Mouse (Mus musculus): ENCODE results near the gene Pgbd5. TPM values are rescaled to one million over a fixed set of nuclear protein-coding genes. Genes with fewer than 3 reads are reported as not detected.

Pgbd5 gene
- polyA plus RNA-seq, 1 experiment, result 184 TPM

DNA sequence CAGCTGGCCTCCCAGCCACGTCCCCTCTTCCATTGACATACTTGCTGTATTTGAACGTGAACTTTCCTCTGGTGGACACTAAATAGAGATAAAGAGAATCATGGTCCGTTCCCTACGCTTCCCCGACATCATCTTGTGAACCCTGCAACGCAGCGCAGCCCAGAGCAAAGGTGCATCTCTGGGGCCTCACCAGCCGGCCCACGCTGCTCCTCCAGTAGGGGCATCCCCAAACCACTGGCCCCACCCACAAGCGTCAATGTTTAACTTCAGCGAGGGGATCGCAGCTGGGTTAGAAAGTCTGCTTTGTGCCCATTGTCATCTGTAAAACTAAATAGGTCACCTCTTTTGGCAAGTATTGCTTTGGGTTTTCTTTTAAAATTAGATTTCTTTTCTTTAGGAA is 95.5 kb downstream of the Pgbd5 start:
- no peak overlapping the region for H3K27ac ChIP-seq (ENCODE audit: insufficient read depth, low read length)
- H3K4me1 ChIP-seq (ENCODE audit: control insufficient read depth, insufficient read depth, low read length), result no peaks in the 10 kb centered on the region
- no peak overlapping the region for H3K4me3 ChIP-seq (ENCODE audit: insufficient read depth, low read length)
- TF ChIP-seq CTCF (IDR thresholded peaks at IDR 0.05; ENCODE audit: extremely low read depth, insufficient read depth, low read length) (no peak), POLR2A (IDR thresholded peaks at IDR 0.05; ENCODE audit: extremely low read depth, insufficient read depth, low read length) (no peak)

DNA sequence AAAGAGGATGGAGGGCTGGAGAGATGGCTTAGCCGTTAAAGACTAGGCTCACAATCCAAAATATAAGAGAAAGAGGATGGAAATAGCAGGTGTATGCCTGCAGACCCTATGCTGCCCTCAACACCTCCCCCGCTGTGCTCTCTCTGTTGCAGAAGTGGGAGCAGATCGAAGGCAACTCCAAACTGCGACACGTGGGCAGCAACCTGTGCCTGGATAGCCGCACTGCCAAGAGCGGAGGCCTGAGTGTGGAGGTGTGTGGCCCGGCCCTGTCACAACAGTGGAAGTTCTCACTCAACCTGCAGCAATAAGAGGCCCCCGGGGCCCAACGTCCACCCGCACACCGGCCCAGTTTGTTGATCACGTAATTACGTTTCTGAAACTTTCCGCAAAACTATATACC is 96.3 kb downstream of the Pgbd5 start:
- Histone ChIP-seq H3K4me1 (ENCODE audit: control insufficient read depth, insufficient read depth, low read length) (no peaks in the 10 kb centered on the region), H3K4me3 (ENCODE audit: insufficient read depth, low read length) (no peak overlapping the region), H3K27ac (ENCODE audit: insufficient read depth, low read length) (no peak overlapping the region)
- no peak for TF ChIP-seq POLR2A (IDR thresholded peaks at IDR 0.05; ENCODE audit: extremely low read depth, insufficient read depth, low read length)
- TF ChIP-seq CTCF (IDR thresholded peaks at IDR 0.05; ENCODE audit: extremely low read depth, insufficient read depth, low read length), result no peak

DNA sequence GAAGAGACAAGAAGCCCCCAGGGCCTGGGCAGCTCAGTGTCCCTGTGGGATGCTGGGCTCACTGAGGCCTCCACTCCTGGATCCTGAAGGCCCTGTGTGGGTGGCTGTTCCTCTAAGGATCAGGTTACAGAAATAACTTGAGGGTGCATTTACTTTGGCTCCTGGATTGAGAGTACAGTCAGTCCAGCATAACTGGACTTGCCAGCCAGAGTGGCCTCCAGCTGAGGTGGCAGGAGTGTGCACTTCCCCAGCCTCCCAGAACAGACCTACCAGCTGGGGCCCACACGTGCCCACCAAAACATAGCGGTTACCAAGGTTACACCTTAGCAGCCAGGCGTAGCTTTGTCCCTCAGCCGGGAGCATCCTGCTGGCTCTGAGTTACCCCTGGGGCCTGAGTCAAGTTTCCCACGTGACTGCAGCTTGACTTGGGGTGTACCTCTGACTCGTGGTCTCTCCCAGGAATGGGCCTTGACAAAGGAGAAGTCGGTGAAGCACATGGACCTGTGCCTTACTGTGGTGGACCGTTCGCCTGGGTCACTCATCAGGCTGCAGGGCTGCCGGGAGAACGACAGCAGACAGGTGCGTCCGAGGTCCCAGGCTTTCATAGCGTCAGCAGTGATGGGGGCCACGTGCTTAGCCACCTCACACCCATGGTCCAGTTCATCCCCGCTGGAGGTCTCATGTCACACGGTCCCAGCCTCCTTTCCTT is 98.9 kb downstream of the Pgbd5 start:
- H3K27ac ChIP-seq (ENCODE audit: insufficient read depth, low read length), result no peak overlapping the region
- no peaks in the 10 kb centered on the region for H3K4me1 ChIP-seq (ENCODE audit: control insufficient read depth, insufficient read depth, low read length)
- H3K4me3 ChIP-seq (ENCODE audit: insufficient read depth, low read length), result no peak overlapping the region
- TF ChIP-seq CTCF (IDR thresholded peaks at IDR 0.05; ENCODE audit: extremely low read depth, insufficient read depth, low read length), result no peak
- TF ChIP-seq POLR2A (IDR thresholded peaks at IDR 0.05; ENCODE audit: extremely low read depth, insufficient read depth, low read length), result no peak

DNA sequence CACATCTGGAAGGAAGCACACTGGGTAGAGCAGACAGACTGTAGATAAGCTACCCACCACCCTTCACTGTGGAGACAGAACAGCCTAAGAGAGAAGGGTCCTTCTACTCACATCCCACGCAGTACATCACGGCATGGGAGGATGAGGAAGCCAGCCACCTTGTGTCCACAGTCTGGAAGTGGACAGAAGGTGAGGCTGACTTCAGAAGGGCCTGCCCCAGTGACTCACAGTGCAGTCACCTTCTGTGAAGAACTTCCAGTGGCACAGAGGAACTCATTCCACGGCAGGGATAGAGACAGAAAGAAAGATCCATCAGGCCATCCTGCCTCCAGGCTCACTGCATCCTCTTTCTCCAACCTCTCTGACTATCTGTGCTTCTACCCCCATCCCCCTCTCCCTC is 99.7 kb downstream of the Pgbd5 start:
- no peak overlapping the region for H3K4me3 ChIP-seq (ENCODE audit: insufficient read depth, low read length)
- H3K4me1 ChIP-seq (ENCODE audit: control insufficient read depth, insufficient read depth, low read length), result no peaks in the 10 kb centered on the region
- TF ChIP-seq POLR2A (IDR thresholded peaks at IDR 0.05; ENCODE audit: extremely low read depth, insufficient read depth, low read length) (no peak), CTCF (IDR thresholded peaks at IDR 0.05; ENCODE audit: extremely low read depth, insufficient read depth, low read length) (no peak)
- H3K27ac ChIP-seq (ENCODE audit: insufficient read depth, low read length), result no peak overlapping the region

DNA sequence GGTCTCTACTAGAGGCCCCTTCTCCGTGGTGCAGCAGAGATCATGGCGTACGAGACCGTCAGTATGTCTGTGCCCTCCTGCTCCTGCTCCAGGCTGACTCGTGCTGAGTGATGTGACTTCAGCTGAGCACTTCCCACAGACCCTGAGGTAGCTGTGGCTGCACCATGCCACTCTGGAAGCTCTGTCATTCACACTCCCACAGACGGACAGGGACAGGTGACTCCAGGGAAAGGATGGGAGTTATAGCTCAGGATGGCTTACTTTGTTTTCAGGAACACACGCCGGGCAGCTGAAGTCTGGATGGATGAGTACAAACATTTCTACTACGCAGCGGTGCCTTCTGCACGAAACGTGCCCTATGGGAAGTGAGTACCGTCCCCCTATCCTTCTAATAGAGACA is 103.2 kb downstream of the Pgbd5 start:
- no peak for TF ChIP-seq POLR2A (IDR thresholded peaks at IDR 0.05; ENCODE audit: extremely low read depth, insufficient read depth, low read length)
- TF ChIP-seq CTCF (IDR thresholded peaks at IDR 0.05; ENCODE audit: extremely low read depth, insufficient read depth, low read length), result no peak
- Histone ChIP-seq H3K4me3 (ENCODE audit: insufficient read depth, low read length) (no peak overlapping the region), H3K27ac (ENCODE audit: insufficient read depth, low read length) (no peak overlapping the region), H3K4me1 (ENCODE audit: control insufficient read depth, insufficient read depth, low read length) (no peaks in the 10 kb centered on the region)

DNA sequence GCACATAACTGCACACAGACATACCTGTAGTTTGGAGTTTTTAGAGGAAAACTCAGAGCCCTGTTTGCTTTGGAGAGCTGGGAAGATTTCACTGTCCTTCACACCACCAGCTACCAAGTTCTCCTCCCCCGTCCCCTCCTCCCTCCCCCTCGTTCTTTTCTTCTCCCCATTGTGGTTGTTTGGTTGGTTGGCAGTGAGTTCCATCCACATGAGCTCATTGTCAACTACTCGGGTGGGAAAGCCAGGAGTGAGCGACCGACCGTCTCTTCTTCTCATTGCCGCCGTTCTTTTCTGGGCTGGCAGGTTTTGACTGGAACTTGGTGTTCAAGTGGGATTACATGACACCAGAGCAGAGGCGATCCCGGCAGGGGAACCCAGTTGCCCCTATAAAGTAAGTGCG is 107.8 kb downstream of the Pgbd5 start:
- no peak for TF ChIP-seq CTCF (IDR thresholded peaks at IDR 0.05; ENCODE audit: extremely low read depth, insufficient read depth, low read length)
- no peak for TF ChIP-seq POLR2A (IDR thresholded peaks at IDR 0.05; ENCODE audit: extremely low read depth, insufficient read depth, low read length)
- no peak overlapping the region for H3K4me3 ChIP-seq (ENCODE audit: insufficient read depth, low read length)
- no peak overlapping the region for H3K27ac ChIP-seq (ENCODE audit: insufficient read depth, low read length)
- H3K4me1 ChIP-seq (ENCODE audit: control insufficient read depth, insufficient read depth, low read length), result no peaks in the 10 kb centered on the region

DNA sequence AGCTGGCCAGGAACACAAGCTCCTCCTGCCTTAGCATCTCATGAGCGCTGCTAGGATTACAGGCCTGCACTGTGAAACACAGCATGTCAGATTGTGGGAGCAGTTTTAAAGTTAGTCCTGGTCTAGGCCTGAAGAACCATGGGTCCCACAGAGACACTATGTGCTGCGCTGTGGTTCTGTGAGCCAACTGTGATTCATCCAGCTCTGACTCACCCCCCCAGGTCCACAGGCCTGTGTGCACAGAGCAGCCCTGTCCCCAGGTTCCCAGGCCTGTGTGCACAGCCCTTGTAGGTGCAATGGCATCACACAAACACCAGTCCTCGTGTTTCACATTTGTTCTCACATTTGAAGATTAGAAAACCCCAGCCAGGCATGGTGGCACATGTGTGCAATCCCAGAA is 108.4 kb downstream of the Pgbd5 start:
- Histone ChIP-seq H3K4me3 (ENCODE audit: insufficient read depth, low read length) (no peak overlapping the region), H3K27ac (ENCODE audit: insufficient read depth, low read length) (no peak overlapping the region), H3K4me1 (ENCODE audit: control insufficient read depth, insufficient read depth, low read length) (no peaks in the 10 kb centered on the region)
- no peak for TF ChIP-seq POLR2A (IDR thresholded peaks at IDR 0.05; ENCODE audit: extremely low read depth, insufficient read depth, low read length)
- TF ChIP-seq CTCF (IDR thresholded peaks at IDR 0.05; ENCODE audit: extremely low read depth, insufficient read depth, low read length), result no peak

DNA sequence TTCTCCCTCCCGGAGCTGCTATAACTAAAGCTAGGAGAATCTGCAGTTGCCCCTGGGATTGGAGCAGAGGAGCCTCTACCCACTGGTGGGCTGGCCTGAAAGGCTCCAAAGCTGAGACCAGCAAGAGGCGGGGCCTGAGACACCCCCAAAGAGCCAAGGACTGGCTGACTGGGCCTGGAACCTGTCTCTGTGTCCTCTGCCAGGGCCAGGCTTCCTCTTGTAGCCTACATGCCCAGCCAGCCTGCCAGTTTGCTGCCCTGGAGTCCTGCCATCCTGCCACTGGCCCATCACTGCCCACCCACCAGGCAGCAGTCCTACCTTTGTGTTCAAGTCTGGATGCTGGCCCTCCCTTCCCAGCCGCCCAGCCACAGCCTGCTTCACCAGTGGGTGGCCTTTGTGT is 109.0 kb downstream of the Pgbd5 start:
- Histone ChIP-seq H3K4me3 (ENCODE audit: insufficient read depth, low read length) (no peak overlapping the region), H3K27ac (ENCODE audit: insufficient read depth, low read length) (no peak overlapping the region), H3K4me1 (ENCODE audit: control insufficient read depth, insufficient read depth, low read length) (no peaks in the 10 kb centered on the region)
- TF ChIP-seq CTCF (IDR thresholded peaks at IDR 0.05; ENCODE audit: extremely low read depth, insufficient read depth, low read length) (no peak), POLR2A (IDR thresholded peaks at IDR 0.05; ENCODE audit: extremely low read depth, insufficient read depth, low read length) (no peak)

DNA sequence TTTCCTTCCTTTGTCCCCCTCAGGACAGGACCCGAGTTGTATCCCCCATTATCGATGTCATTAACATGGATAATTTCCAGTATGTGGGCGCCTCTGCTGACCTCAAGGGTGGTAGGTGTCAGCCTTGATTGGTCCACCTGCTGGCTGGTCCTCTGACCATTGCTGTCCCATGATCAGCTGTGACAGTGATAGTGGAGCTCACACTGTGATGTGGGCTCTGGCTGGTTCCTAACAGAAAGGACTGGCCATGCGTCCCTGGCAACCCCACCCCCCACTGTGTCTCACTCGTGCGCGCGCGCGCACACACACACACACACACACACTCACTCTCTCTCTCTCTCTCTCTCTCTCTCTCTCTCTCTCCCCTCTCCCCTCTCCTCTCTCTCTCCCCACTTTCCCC is 109.8 kb downstream of the Pgbd5 start:
- TF ChIP-seq CTCF (IDR thresholded peaks at IDR 0.05; ENCODE audit: extremely low read depth, insufficient read depth, low read length) (no peak), POLR2A (IDR thresholded peaks at IDR 0.05; ENCODE audit: extremely low read depth, insufficient read depth, low read length) (no peak)

DNA sequence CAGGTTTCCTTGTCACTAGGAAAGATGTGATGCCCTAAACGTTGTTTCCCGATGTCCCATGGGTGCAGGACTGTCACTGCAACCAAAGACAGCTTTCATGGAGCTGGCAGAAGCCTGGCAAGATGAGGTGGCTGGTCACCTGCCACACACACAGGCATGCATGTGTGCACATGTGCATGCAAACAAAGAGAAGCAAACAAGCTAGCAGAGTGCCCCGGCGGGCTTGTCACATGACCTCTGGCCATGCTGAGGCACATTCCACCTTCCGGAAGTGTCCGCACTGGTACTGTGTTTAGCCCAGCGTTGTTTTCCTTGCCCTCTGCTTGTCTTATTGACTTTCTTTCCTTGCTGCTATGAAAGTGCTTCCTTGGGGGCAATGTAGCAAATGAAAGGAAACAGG is 111.2 kb downstream of the Pgbd5 start:
- Histone ChIP-seq H3K4me3 (ENCODE audit: insufficient read depth, low read length) (no peak overlapping the region), H3K27ac (ENCODE audit: insufficient read depth, low read length) (no peak overlapping the region), H3K4me1 (ENCODE audit: control insufficient read depth, insufficient read depth, low read length) (no peaks in the 10 kb centered on the region)
- TF ChIP-seq CTCF (IDR thresholded peaks at IDR 0.05; ENCODE audit: extremely low read depth, insufficient read depth, low read length), result no peak
- TF ChIP-seq POLR2A (IDR thresholded peaks at IDR 0.05; ENCODE audit: extremely low read depth, insufficient read depth, low read length), result no peak

More for the DNA sequence above, 109.8 kb downstream of the Pgbd5 start:
- Histone ChIP-seq H3K4me1 (ENCODE audit: control insufficient read depth, insufficient read depth, low read length) (no peaks in the 10 kb centered on the region), H3K27ac (ENCODE audit: insufficient read depth, low read length) (no peak overlapping the region), H3K4me3 (ENCODE audit: insufficient read depth, low read length) (no peak overlapping the region)
